Mouse (Mus musculus) adrenal gland, postnatal 36 days (tissue): ENCODE results near the gene Gm3417. TPM values are rescaled to one million over a fixed set of nuclear protein-coding genes. Genes with fewer than 3 reads are reported as not detected.

ENCODE experiments used
- total RNA-seq, 2 experiments: library from RNA; stranded (reverse); gene quantifications; 2 replicates each; pipeline ENCODE4 v1.2.3; 2021

Gene Gm3417
- total RNA-seq, 2 experiments from 2014 or later = not detected

Other genes with a start within 250 kb of the Gm3417 start
- 1 to 10 TPM; 5.4 to 5.8 TPM for gene Wdr27, start 35.6 kb downstream of the Gm3417 start, total RNA-seq
- gene 1600012H06Rik, start 35.6 kb downstream of the Gm3417 start, total RNA-seq = 10 to 100 TPM; 30.6 to 44.4 TPM
- gene Phf10, start 17.5 kb downstream of the Gm3417 start, total RNA-seq = 10 to 100 TPM; 52.5 to 74.4 TPM
- 1 to 10 TPM; 5.4 to 5.8 TPM for gene 9030025P20Rik, start 322 bp downstream of the Gm3417 start, total RNA-seq
- gene Gm3435, start 31.4 kb upstream of the Gm3417 start, total RNA-seq = 1 to 10 TPM; 2.9 to 6.7 TPM
- gene Ermard, start 62.4 kb upstream of the Gm3417 start, total RNA-seq = 10 to 100 TPM; 33.2 to 41.1 TPM
- gene Tcte3, start 62.7 kb upstream of the Gm3417 start, total RNA-seq = 1 to 10 TPM; 1.4 to 1.6 TPM
- 1 to 10 TPM; 4.1 to 4.2 TPM for gene Gm3448, start 62.7 kb upstream of the Gm3417 start, total RNA-seq